Mouse (Mus musculus) kidney, embryonic 16.5 days (tissue): Measurements from ENCODE around the gene Tecpr2. TPM values are rescaled to one million over a fixed set of nuclear protein-coding genes. Genes with fewer than 3 reads are reported as not detected.
A peak's percentile ranks its signal among the peaks of the same experiment; 100 is the strongest.

Experiments
- ATAC-seq: fragments of 200-750 bp; cut with Nextera tagmentation; 2 replicates; pipeline ENCODE4 v1.8.0; 2017; ENCODE audit warnings: moderate TSS enrichment; ENCODE audit not compliant: low FRiP score, low TSS enrichment
- H3K27ac ChIP-seq: fragments of 300-500 bp; sonication (generic); 2 replicates; pipeline ENCODE4 v1.5.1; 2014; ENCODE audit warnings: low read length
- H3K27me3 ChIP-seq: fragments of 300-500 bp; sonication (generic); 2 replicates; pipeline ENCODE4 v1.6.1; 2014; ENCODE audit warnings: low read length, control low read depth, mixed read lengths; ENCODE audit not compliant: insufficient read depth
- H3K36me3 ChIP-seq: fragments of 300-500 bp; sonication (generic); 2 replicates; pipeline ENCODE4 v1.6.1; 2014; ENCODE audit warnings: low read length, control low read depth, mixed read lengths; ENCODE audit not compliant: insufficient read depth
- H3K4me1 ChIP-seq: fragments of 300-500 bp; sonication (generic); 2 replicates; pipeline ENCODE4 v1.6.1; 2014; ENCODE audit warnings: low read length, control low read depth, mixed read lengths; ENCODE audit not compliant: insufficient read depth
- H3K4me2 ChIP-seq: fragments of 300-500 bp; sonication (generic); replicated peaks from 2 replicates; pipeline ENCODE4 v1.6.1; 2014; ENCODE audit warnings: low read depth, low read length
- H3K4me3 ChIP-seq: fragments of 300-500 bp; sonication (generic); 2 replicates; pipeline ENCODE4 v1.5.1; 2014; ENCODE audit warnings: mild to moderate bottlenecking, low read length
- H3K9ac ChIP-seq: fragments of 300-500 bp; sonication (generic); replicated peaks from 2 replicates; pipeline ENCODE4 v1.6.1; 2014; ENCODE audit warnings: low read length
- H3K9me3 ChIP-seq: fragments of 300-500 bp; sonication (generic); 2 replicates; pipeline ENCODE4 v1.6.1; 2016; ENCODE audit warnings: low read length, control low read depth
- WGBS: fragments of 180-500 bp; shearing (Covaris S2); extraction: QIAGEN DNeasy Blood & Tissue Kit; methylation state at CpG from one replicate; pipeline ENCODE4 v1.1.7; 2014; 5-methylcytosine and 5-hydroxymethylcytosine counted together
- polyA plus RNA-seq: library from polyadenylated mRNA; unstranded; fragments of >200 nt; fragmentation: Nextera tagmentation; extraction: Ambion mirVana; gene quantifications from 2 replicates; pipeline ENCODE4 v1.2.1, GENCODE M21; 2015

Tecpr2 gene
- polyA plus RNA-seq, 1 experiment from 2014 or later, result 3.6 TPM

DNA sequence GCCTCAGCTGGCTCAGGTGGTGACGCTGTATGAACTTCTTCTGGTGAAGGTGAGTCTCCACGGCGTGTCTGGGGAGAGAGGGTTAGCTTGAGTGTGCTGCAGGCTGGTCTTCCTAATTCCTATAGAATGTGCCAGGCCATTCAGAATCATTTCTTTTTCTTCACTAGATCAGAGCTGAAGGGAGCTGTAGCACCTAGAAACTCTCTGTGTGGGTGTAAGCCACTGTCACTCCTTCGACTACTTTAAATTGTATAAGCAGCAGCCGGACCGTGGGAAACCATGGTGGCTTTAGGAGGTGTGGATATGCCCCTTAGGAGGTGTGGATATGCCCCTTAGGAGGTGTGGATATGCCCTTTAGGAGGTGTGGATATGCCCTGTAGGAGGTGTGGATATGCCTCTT, 25.1 kb upstream of the Tecpr2 start:
- H3K36me3 ChIP-seq, result peaks cover 41% of the 10 kb centered on the region

GRCm38 (mm10) chr12:110865571-110865970, 23.5 kb upstream of the Tecpr2 start:
- Histone ChIP-seq H3K4me1 (no peaks in the 10 kb centered on the region), H3K9ac (no peak overlapping the region), H3K4me3 (no peak overlapping the region), H3K4me2 (no peak overlapping the region), H3K27me3 (no peaks in the 10 kb centered on the region), H3K27ac (no peak overlapping the region), H3K36me3 (peaks cover 37% of the 10 kb centered on the region), H3K9me3 (no peaks in the 10 kb centered on the region)
- 90% methylated on average over 5 of the region's 6 CpGs for WGBS
- ATAC-seq, result no peak

More for the DNA sequence above, 25.1 kb upstream of the Tecpr2 start:
- H3K4me3 ChIP-seq, result no peak overlapping the region
- ATAC-seq, result no peak
- no peaks in the 10 kb centered on the region for H3K9me3 ChIP-seq
- no peak overlapping the region for H3K9ac ChIP-seq
- no peaks in the 10 kb centered on the region for H3K27me3 ChIP-seq
- H3K4me1 ChIP-seq, result no peaks in the 10 kb centered on the region
- H3K27ac ChIP-seq, result no peak overlapping the region
- 91% methylated on average over 6 of the region's 6 CpGs for WGBS
- no peak overlapping the region for H3K4me2 ChIP-seq

- no peaks in the 10 kb centered on the region for H3K4me1 ChIP-seq
- H3K36me3 ChIP-seq, result peaks cover 39% of the 10 kb centered on the region
- no peaks in the 10 kb centered on the region for H3K27me3 ChIP-seq
- H3K9me3 ChIP-seq, result no peaks in the 10 kb centered on the region
- H3K27ac ChIP-seq, result no peak overlapping the region
- H3K9ac ChIP-seq, result no peak overlapping the region
- no peak for ATAC-seq
- H3K4me2 ChIP-seq, result no peak overlapping the region
- no peak overlapping the region for H3K4me3 ChIP-seq
- 83% methylated on average over 10 of the region's 10 CpGs for WGBS
These were observed 23.1 kb upstream of the Tecpr2 start for GRCm38 (mm10) chr12:110865989-110866388.

- H3K4me1 ChIP-seq, result no peaks in the 10 kb centered on the region
- no peaks in the 10 kb centered on the region for H3K9me3 ChIP-seq
- no peak overlapping the region for H3K27ac ChIP-seq
- no peaks in the 10 kb centered on the region for H3K27me3 ChIP-seq
- no peak for ATAC-seq
- H3K36me3 ChIP-seq, result peaks cover 43% of the 10 kb centered on the region
- 89% methylated on average over 4 of the region's 4 CpGs for WGBS
- H3K4me2 ChIP-seq, result no peak overlapping the region
- H3K9ac ChIP-seq, result no peak overlapping the region
- H3K4me3 ChIP-seq, result no peak overlapping the region
These were observed 19.0 kb upstream of the Tecpr2 start for GRCm38 (mm10) chr12:110870107-110870506.

DNA sequence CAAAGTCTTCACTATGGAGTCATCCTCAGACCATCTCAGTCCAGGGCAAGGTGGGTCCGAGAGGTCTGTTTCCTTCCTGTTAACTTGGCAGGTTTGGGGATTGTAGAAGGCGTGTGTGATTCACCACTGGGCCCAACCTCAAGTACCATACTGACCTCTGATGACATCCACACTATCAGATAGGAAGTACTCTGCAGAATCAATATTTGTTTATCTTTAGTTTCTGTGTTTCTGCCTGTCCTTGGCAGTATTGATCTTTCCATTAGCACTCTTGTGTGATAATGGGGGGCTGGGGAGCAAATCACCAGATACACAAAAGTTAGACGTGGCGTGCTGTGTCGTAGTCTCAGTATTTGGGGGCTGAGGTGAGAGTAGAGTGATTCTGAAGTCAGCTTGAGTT, 17.8 kb upstream of the Tecpr2 start:
- Histone ChIP-seq H3K27ac (no peak overlapping the region), H3K4me2 (no peak overlapping the region), H3K4me3 (no peak overlapping the region), H3K9ac (no peak overlapping the region), H3K36me3 (peaks cover 52% of the 10 kb centered on the region), H3K9me3 (no peaks in the 10 kb centered on the region), H3K27me3 (no peaks in the 10 kb centered on the region), H3K4me1 (no peaks in the 10 kb centered on the region)
- ATAC-seq, result no peak
- 97% methylated on average over 5 of the region's 5 CpGs for WGBS

DNA sequence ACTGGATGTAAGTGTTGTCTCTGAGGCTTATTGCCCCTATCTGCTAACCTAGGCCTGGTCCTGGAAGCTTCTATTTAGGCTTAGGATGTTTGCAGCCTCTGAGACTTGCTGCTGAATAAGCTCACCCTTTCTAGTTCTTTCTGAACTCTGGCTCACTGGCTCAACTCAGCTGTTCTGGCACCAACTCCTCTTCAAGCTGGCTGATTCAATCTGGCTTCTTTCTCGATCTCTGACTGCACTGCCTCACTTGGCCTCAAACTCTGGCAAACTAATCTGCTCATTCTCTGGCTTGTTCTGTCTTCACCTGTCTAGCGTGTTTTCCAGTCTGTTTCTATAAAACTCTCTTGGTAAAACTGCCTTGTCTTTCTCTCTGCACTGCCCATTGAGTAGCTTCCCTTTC, 13.7 kb upstream of the Tecpr2 start:
- Histone ChIP-seq H3K27ac (no peak overlapping the region), H3K27me3 (no peaks in the 10 kb centered on the region), H3K36me3 (peaks cover 68% of the 10 kb centered on the region), H3K9ac (no peak overlapping the region), H3K4me1 (no peaks in the 10 kb centered on the region), H3K4me2 (no peak overlapping the region), H3K9me3 (no peaks in the 10 kb centered on the region), H3K4me3 (no peak overlapping the region)
- WGBS, result 92% methylated on average over 2 of the region's 2 CpGs
- ATAC-seq, result no peak

GRCm38 (mm10) chr12:110882291-110882690, 6.8 kb upstream of the Tecpr2 start:
- 89% methylated on average over 7 of the region's 7 CpGs for WGBS
- Histone ChIP-seq H3K4me3 (no peak overlapping the region), H3K4me2 (no peak overlapping the region), H3K4me1 (no peaks in the 10 kb centered on the region), H3K36me3 (peaks cover 38% of the 10 kb centered on the region), H3K9me3 (no peaks in the 10 kb centered on the region), H3K9ac (no peak overlapping the region), H3K27ac (no peak overlapping the region), H3K27me3 (no peaks in the 10 kb centered on the region)
- ATAC-seq, result no peak

GRCm38 (mm10) chr12:110885251-110885650, 3.8 kb upstream of the Tecpr2 start:
- Histone ChIP-seq H3K9ac (no peak overlapping the region), H3K4me1 (peaks cover 15% of the 10 kb centered on the region), H3K4me3 (no peak overlapping the region), H3K27me3 (no peaks in the 10 kb centered on the region), H3K4me2 (no peak overlapping the region), H3K27ac (no peak overlapping the region), H3K36me3 (0 out of 2 replicates have a peak, but pooled peaks cover 16% of the 10 kb centered on the region), H3K9me3 (no peaks in the 10 kb centered on the region)
- ATAC-seq, result no peak
- 85% methylated on average over 2 of the region's 2 CpGs for WGBS

GRCm38 (mm10) chr12:110888106-110888505, 958 bp upstream of the Tecpr2 start:
- peaks cover 15% of the 10 kb centered on the region for H3K4me1 ChIP-seq
- 29% methylated on average over 12 of the region's 12 CpGs for WGBS
- no peaks in the 10 kb centered on the region for H3K27me3 ChIP-seq
- H3K27ac ChIP-seq, result no peak overlapping the region
- no peak for ATAC-seq
- H3K4me2 ChIP-seq, result peak overlapping the region; percentile 73
- peak overlapping the region; percentile 86 for H3K4me3 ChIP-seq
- H3K9me3 ChIP-seq, result no peaks in the 10 kb centered on the region
- H3K9ac ChIP-seq, result peak overlapping the region; percentile 90
- H3K36me3 ChIP-seq, result 0 out of 2 replicates have a peak, but pooled peaks cover 1% of the 10 kb centered on the region

GRCm38 (mm10) chr12:110888606-110889005, 458 bp upstream of the Tecpr2 start:
- under 1% methylated on average over 25 of the region's 25 CpGs for WGBS
- Histone ChIP-seq H3K4me3 (peak overlapping the region; percentile 86), H3K4me2 (peak overlapping the region; percentile 73), H3K36me3 (no peaks in the 10 kb centered on the region), H3K27ac (no peak overlapping the region), H3K4me1 (peaks cover 15% of the 10 kb centered on the region), H3K9ac (peak overlapping the region; percentile 90), H3K27me3 (no peaks in the 10 kb centered on the region), H3K9me3 (no peaks in the 10 kb centered on the region)
- peak; percentile 63 for ATAC-seq
